ENCODE assay signal across 20 mouse cellular contexts in the genomic region with DNA sequence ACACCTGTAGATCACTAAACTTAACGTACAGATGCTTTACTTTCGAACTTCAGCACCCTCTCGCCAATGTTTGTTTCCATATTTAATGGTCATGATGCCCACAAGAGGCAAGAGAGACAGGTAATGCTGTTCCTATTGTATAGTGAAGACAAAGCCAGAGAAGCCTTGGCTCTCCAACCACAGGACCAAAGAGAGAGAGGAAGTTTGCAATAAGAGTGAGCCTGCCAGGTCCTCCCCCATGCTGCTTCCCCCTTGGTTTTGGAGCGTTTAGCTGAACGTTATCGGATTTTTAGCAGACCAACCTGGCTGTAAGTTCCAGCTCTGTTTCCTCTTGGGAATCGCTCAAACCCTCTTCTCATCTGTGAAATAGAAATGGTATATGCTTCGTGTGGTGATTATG.
"Had no signal": no experiment of that assay in that cellular context is flagged by ENCODE, and none has a peak within 500 bp of the region (broad histone marks: within the 10 kb centered on the region; RNA-seq: fewer than 3 reads in every experiment).

No protein-coding gene starts in this region.

- H3K4me2 ChIP-seq: liver, embryonic 15.5 days; lung, embryonic 15.5 days; neural tube, embryonic 13.5 days; neural tube, embryonic 15.5 days had no signal

- ATAC-seq: liver, postnatal 0 days; lung, postnatal 0 days; midbrain, embryonic 16.5 days had no signal

- H3K4me1 ChIP-seq: liver, embryonic 15.5 days had no signal

- H3K27me3 ChIP-seq: liver, embryonic 15.5 days; lung, embryonic 15.5 days; neural tube, embryonic 13.5 days; neural tube, embryonic 15.5 days had no signal

- H3K4me3 ChIP-seq: liver, embryonic 15.5 days; lung, embryonic 15.5 days; midbrain, embryonic 10.5 days; myocyte; neural tube, embryonic 13.5 days; neural tube, embryonic 15.5 days had no signal

- H3K27ac ChIP-seq: liver, embryonic 15.5 days; lung, embryonic 15.5 days; macrophage; midbrain, embryonic 10.5 days; neural tube, embryonic 13.5 days; neural tube, embryonic 15.5 days had no signal

- H3K9me3 ChIP-seq: liver, embryonic 15.5 days; lung, embryonic 15.5 days; midbrain, embryonic 10.5 days; neural tube, embryonic 15.5 days had no signal

- H3K9ac ChIP-seq: liver, embryonic 15.5 days; liver, postnatal 0 days; lung, embryonic 15.5 days; neural tube, embryonic 13.5 days; neural tube, embryonic 15.5 days had no signal

- H3K36me3 ChIP-seq: liver, embryonic 15.5 days; lung, embryonic 15.5 days; midbrain, embryonic 10.5 days; neural tube, embryonic 13.5 days; neural tube, embryonic 15.5 days had no signal

- DNase-seq: liver, postnatal 0 days; lung, adult 2 months; lung, postnatal 14 days; lung, postnatal 36 days; midbrain, embryonic 14.5 days; retina, postnatal 1 day; right cerebral cortex, adult 18-20 months; spleen, adult 18-20 months; thymus, adult 18-20 months; thymus, postnatal 14 days; thymus, postnatal 36 days had no signal
